Mouse (Mus musculus) kidney, embryonic 15.5 days (tissue): ENCODE results near the gene Tmem229b. TPM values are rescaled to one million over a fixed set of nuclear protein-coding genes. Genes with fewer than 3 reads are reported as not detected.
"Not testable (repeated sequence)": the region's sequence is repeated elsewhere in the genome, so short reads cannot be mapped to it uniquely, and the experiment has no call there.

ENCODE experiments used
- ATAC-seq: fragments of 200-750 bp; cut with Nextera tagmentation; replicated peaks from 2 replicates; pipeline ENCODE4 v1.8.0; 2017; ENCODE audit warnings: moderate TSS enrichment; ENCODE audit not compliant: low FRiP score
- H3K27ac ChIP-seq: fragments of 300-500 bp; sonication (generic); 2 replicates; pipeline ENCODE4 v1.5.1; 2015; ENCODE audit warnings: mild to moderate bottlenecking, inconsistent platforms
- H3K27me3 ChIP-seq: fragments of 300-500 bp; sonication (generic); 2 replicates; pipeline ENCODE4 v1.6.1; 2015; ENCODE audit warnings: inconsistent platforms
- H3K36me3 ChIP-seq: fragments of 300-500 bp; sonication (generic); 2 replicates; pipeline ENCODE4 v1.6.1; 2015; ENCODE audit warnings: inconsistent platforms
- H3K4me1 ChIP-seq: fragments of 300-500 bp; sonication (generic); 2 replicates; pipeline ENCODE4 v1.6.1; 2015; ENCODE audit warnings: inconsistent platforms
- H3K4me2 ChIP-seq: fragments of 300-500 bp; sonication (generic); 2 replicates; pipeline ENCODE4 v1.6.1; 2015; ENCODE audit warnings: moderate library complexity, mild to moderate bottlenecking, inconsistent platforms
- H3K4me3 ChIP-seq: fragments of 300-500 bp; sonication (generic); replicated peaks from 2 replicates; pipeline ENCODE4 v1.5.1; 2015; ENCODE audit warnings: mild to moderate bottlenecking, inconsistent platforms
- H3K9ac ChIP-seq: fragments of 300-500 bp; sonication (generic); 2 replicates; pipeline ENCODE4 v1.6.1; 2015; ENCODE audit warnings: mild to moderate bottlenecking, inconsistent platforms
- H3K9me3 ChIP-seq: fragments of 300-500 bp; sonication (generic); replicated peaks from 2 replicates; pipeline ENCODE4 v1.6.1; 2016; ENCODE audit warnings: inconsistent platforms
- WGBS: fragments of 180-500 bp; shearing (Covaris S2); methylation state at CpG from one replicate; pipeline ENCODE4 v1.1.7; 2015; ENCODE audit warnings: mixed read lengths; 5-methylcytosine and 5-hydroxymethylcytosine counted together
- polyA plus RNA-seq: library from polyadenylated mRNA; unstranded; fragments of >200 nt; fragmentation: Nextera tagmentation; extraction: Ambion mirVana; gene quantifications from 2 replicates; pipeline ENCODE4 v1.2.1, GENCODE M21; 2015

Gene Tmem229b
- polyA plus RNA-seq, 1 experiment from 2014 or later = 4.5 TPM

GRCm38 (mm10) chr12:79035349-79035748 lies 27.9 kb upstream of the Tmem229b start:
- WGBS = 32% methylated on average over 3 of the region's 3 CpGs
- Histone ChIP-seq H3K9me3 (no peaks in the 10 kb centered on the region), H3K4me3 (no peak overlapping the region), H3K36me3 (no peaks in the 10 kb centered on the region), H3K4me1 (no peaks in the 10 kb centered on the region), H3K27me3 (no peaks in the 10 kb centered on the region), H3K27ac (no peak overlapping the region), H3K4me2 (no peak overlapping the region), H3K9ac (no peak overlapping the region)
- ATAC-seq = no peak

- no peak overlapping the region for H3K27ac ChIP-seq
- no peak for ATAC-seq
- H3K9ac ChIP-seq = no peak overlapping the region
- WGBS = 96% methylated on average over 2 of the region's 2 CpGs
- no peaks in the 10 kb centered on the region for H3K36me3 ChIP-seq
- H3K4me1 ChIP-seq = 0 out of 2 replicates have a peak, but pooled peaks cover 6% of the 10 kb centered on the region
- no peak overlapping the region for H3K4me3 ChIP-seq
- H3K9me3 ChIP-seq = no peaks in the 10 kb centered on the region
- H3K4me2 ChIP-seq = no peak overlapping the region
- no peaks in the 10 kb centered on the region for H3K27me3 ChIP-seq
These were observed 26.9 kb upstream of the Tmem229b start for GRCm38 (mm10) chr12:79034331-79034730.

- ATAC-seq = peak; percentile 97
- Histone ChIP-seq H3K27ac (peak within 1 kb of the TSS; percentile 87), H3K36me3 (no peaks in the 10 kb centered on the region), H3K4me3 (peak within 1 kb of the TSS; percentile 83), H3K4me2 (peak within 1 kb of the TSS; percentile 95), H3K9ac (peak within 1 kb of the TSS; percentile 90), H3K9me3 (no peaks in the 10 kb centered on the region), H3K27me3 (no peaks in the 10 kb centered on the region), H3K4me1 (peaks cover 9% of the 10 kb centered on the region)
- WGBS = under 1% methylated on average over 74 of the region's 80 CpGs
These were observed 21.8 kb upstream of the Tmem229b start, which contains the start of gene Plekhh1 for GRCm38 (mm10) chr12:79028911-79029861. Plekhh1 (plus strand) TSS chr12:79029163.

GRCm38 (mm10) chr12:79027526-79027925 lies 20.1 kb upstream of the Tmem229b start:
- not testable (repeated sequence) for H3K4me1 ChIP-seq, H3K27ac ChIP-seq, H3K9me3 ChIP-seq, H3K36me3 ChIP-seq, H3K4me3 ChIP-seq, H3K27me3 ChIP-seq, ATAC-seq, H3K9ac ChIP-seq, H3K4me2 ChIP-seq
- 96% methylated on average over 8 of the region's 8 CpGs for WGBS

GRCm38 (mm10) chr12:79022882-79023281 lies 15.5 kb upstream of the Tmem229b start:
- Histone ChIP-seq H3K4me2 (no peak overlapping the region), H3K36me3 (no peaks in the 10 kb centered on the region), H3K9ac (no peak overlapping the region), H3K9me3 (no peaks in the 10 kb centered on the region), H3K27me3 (no peaks in the 10 kb centered on the region), H3K4me1 (no peaks in the 10 kb centered on the region), H3K27ac (no peak overlapping the region), H3K4me3 (no peak overlapping the region)
- ATAC-seq = 0 out of 2 replicates have a peak, but pooled peaks have one; percentile 60
- 2% methylated on average over 3 of the region's 3 CpGs for WGBS

- H3K27ac ChIP-seq = no peak overlapping the region
- H3K4me1 ChIP-seq = no peaks in the 10 kb centered on the region
- 97% methylated on average over 1 of the region's 1 CpGs for WGBS
- no peak for ATAC-seq
- no peaks in the 10 kb centered on the region for H3K36me3 ChIP-seq
- H3K9ac ChIP-seq = no peak overlapping the region
- H3K27me3 ChIP-seq = no peaks in the 10 kb centered on the region
- H3K4me2 ChIP-seq = no peak overlapping the region
- no peak overlapping the region for H3K4me3 ChIP-seq
- H3K9me3 ChIP-seq = no peaks in the 10 kb centered on the region
These were observed 14.5 kb upstream of the Tmem229b start for GRCm38 (mm10) chr12:79021902-79022301.

DNA sequence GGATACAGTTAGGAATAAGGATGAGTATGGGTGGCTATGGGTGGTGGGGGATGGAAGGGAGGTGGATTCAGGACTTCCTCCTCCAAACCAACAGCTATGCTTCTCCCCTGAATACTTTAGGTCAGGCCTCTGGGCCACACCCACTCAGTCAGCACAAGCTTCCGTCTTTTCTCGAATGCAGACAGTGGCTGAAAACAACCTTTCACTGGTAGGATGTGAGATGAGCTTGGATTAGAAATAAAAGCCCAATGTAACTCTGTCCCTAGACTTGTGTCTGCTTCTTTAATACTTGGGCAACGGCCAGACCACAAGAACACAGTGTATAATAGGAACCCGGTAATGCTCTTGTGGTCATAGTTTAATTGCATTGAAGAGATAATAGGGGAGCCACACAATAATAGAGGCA lies 10.6 kb upstream of the Tmem229b start:
- Histone ChIP-seq H3K4me2 (no peak overlapping the region), H3K4me3 (no peak overlapping the region), H3K36me3 (no peaks in the 10 kb centered on the region), H3K27me3 (no peaks in the 10 kb centered on the region), H3K9me3 (no peaks in the 10 kb centered on the region), H3K27ac (no peak overlapping the region), H3K9ac (no peak overlapping the region), H3K4me1 (no peaks in the 10 kb centered on the region)
- WGBS = 75% methylated on average over 4 of the region's 4 CpGs
- ATAC-seq = no peak

DNA sequence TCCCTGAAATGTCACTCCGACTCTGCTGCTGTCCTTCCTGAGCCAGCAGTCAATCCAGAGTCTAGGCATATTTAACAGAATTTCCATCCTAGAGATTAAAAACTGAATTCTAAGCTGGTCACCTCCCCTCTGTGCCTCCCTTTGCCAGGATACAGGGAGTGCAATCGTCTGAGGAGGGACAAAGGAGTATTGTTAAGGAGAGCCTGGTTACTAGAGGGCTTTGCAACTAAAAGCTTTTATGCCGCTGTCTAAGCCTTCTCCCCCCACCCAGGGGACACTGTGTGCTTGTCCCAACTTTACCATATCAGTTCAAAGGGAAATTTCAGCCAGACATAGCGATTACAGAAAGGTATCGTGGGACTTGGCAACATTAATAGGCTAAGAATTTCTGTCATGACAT lies 8.7 kb upstream of the Tmem229b start:
- H3K9me3 ChIP-seq = no peaks in the 10 kb centered on the region
- ATAC-seq = no peak
- no peaks in the 10 kb centered on the region for H3K27me3 ChIP-seq
- H3K9ac ChIP-seq = no peak overlapping the region
- H3K36me3 ChIP-seq = no peaks in the 10 kb centered on the region
- H3K27ac ChIP-seq = no peak overlapping the region
- no peak overlapping the region for H3K4me3 ChIP-seq
- WGBS = 55% methylated on average over 5 of the region's 5 CpGs
- no peak overlapping the region for H3K4me2 ChIP-seq
- 0 out of 2 replicates have a peak, but pooled peaks cover 3% of the 10 kb centered on the region for H3K4me1 ChIP-seq

- Histone ChIP-seq H3K4me1 (peaks cover 16% of the 10 kb centered on the region; the same call in 1 of the 2 replicates), H3K9me3 (no peaks in the 10 kb centered on the region), H3K9ac (no peak overlapping the region), H3K27me3 (peaks cover 7% of the 10 kb centered on the region), H3K4me3 (no peak overlapping the region), H3K36me3 (no peaks in the 10 kb centered on the region), H3K4me2 (no peak overlapping the region), H3K27ac (peak overlapping the region; percentile 30; the same call in 1 of the 2 replicates)
- 31% methylated on average over 3 of the region's 3 CpGs for WGBS
- no peak for ATAC-seq
These were observed 3.1 kb upstream of the Tmem229b start for GRCm38 (mm10) chr12:79010569-79010968.

DNA sequence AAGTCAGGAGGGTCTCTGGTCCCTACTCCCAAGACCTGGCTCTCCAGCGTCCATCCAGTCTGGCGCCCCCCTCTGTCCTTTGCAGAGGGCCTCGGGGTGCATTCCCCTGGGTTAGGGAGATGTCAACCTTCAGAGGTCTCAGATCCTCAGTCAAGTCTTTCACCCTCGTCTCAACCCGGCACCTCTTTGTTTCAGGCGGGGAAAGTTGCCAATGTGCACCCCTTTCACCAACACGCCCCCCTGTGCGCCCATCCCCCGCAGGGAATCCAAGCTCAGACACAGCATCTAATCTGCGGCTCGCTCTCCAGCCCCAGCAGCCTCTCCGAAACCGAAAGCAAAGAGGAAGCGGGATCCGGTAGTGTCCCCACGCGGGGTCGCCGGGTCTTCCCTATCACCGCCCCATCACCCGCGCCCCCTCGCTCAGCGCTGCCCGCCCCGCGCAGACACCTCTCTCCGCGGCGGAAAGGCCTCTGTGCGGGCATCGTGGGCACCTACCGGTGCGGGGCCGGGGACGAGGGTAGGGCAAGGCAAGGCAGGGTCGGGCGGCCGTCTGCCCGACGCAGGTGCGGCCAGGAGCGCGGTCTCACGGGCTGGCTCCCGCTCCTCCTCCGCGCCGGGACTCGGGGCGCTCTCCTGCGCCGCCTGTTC lies 825 bp downstream of the Tmem229b start:
- peaks cover 23% of the 10 kb centered on the region for H3K27me3 ChIP-seq
- H3K4me3 ChIP-seq = peak overlapping the region; percentile 82
- peak; percentile 76 for ATAC-seq

DNA sequence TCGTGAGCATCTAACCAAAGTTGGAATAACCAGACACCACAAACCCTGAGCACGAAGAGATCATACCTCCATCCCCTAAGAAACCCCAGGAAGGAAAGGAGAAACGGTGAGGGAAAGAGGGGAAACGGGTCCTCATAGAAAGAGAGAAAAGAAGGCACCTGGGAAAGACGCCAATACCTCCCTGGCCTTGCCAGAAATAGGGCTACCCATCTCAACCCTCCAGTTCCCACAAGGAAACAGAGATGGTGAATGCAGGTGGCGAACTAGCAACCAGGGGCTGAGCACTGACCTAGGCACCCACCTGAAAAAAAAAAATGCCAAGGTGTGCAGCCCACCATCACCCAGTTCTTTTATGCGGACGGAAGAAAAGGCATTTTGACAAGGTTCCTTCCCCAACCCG lies 1.4 kb downstream of the Tmem229b start:
- H3K27me3 ChIP-seq = peaks cover 23% of the 10 kb centered on the region
- ATAC-seq = no peak
- no peaks in the 10 kb centered on the region for H3K36me3 ChIP-seq
- no peak overlapping the region for H3K27ac ChIP-seq
- 39% methylated on average over 9 of the region's 9 CpGs for WGBS
- H3K4me2 ChIP-seq = peak overlapping the region; percentile 89
- H3K4me1 ChIP-seq = peaks cover 12% of the 10 kb centered on the region; the same call in 1 of the 2 replicates
- no peaks in the 10 kb centered on the region for H3K9me3 ChIP-seq
- no peak overlapping the region for H3K9ac ChIP-seq
- H3K4me3 ChIP-seq = peak overlapping the region; percentile 82

More for the DNA sequence above, 825 bp downstream of the Tmem229b start:
- H3K27ac ChIP-seq = no peak overlapping the region
- peaks cover 16% of the 10 kb centered on the region; the same call in 1 of the 2 replicates for H3K4me1 ChIP-seq
- no peaks in the 10 kb centered on the region for H3K36me3 ChIP-seq
- H3K9me3 ChIP-seq = no peaks in the 10 kb centered on the region
- H3K4me2 ChIP-seq = peak overlapping the region; percentile 89
- H3K9ac ChIP-seq = peak overlapping the region; percentile 76
- WGBS = under 1% methylated on average over 52 of the region's 53 CpGs

- H3K9me3 ChIP-seq = no peaks in the 10 kb centered on the region
- no peaks in the 10 kb centered on the region for H3K36me3 ChIP-seq
- peaks cover 10% of the 10 kb centered on the region; the same call in 1 of the 2 replicates for H3K4me1 ChIP-seq
- WGBS = 87% methylated on average over 5 of the region's 5 CpGs
- peaks cover 23% of the 10 kb centered on the region for H3K27me3 ChIP-seq
- H3K27ac ChIP-seq = no peak overlapping the region
- no peak overlapping the region for H3K4me2 ChIP-seq
- no peak overlapping the region for H3K9ac ChIP-seq
- ATAC-seq = no peak
- no peak overlapping the region for H3K4me3 ChIP-seq
These were observed 2.0 kb downstream of the Tmem229b start for GRCm38 (mm10) chr12:79005456-79005855.
